Mouse (Mus musculus) frontal cortex, postnatal 14 days (tissue): ENCODE results near the gene Ube2n.

Source experiments
- DNase-seq, 2 experiments: peaks; one replicate each; pipeline ENCODE4 v3.0.0; 2022; ENCODE audit warnings: low spot score in 2 of 2

The Ube2n gene

GRCm38 (mm10) chr10:95559426-95559825 lies 44.5 kb downstream of the Ube2n start:
- DNase-seq, result no peak

- no peak for DNase-seq
These were observed 45.5 kb downstream of the Ube2n start for GRCm38 (mm10) chr10:95560394-95560983.

DNA sequence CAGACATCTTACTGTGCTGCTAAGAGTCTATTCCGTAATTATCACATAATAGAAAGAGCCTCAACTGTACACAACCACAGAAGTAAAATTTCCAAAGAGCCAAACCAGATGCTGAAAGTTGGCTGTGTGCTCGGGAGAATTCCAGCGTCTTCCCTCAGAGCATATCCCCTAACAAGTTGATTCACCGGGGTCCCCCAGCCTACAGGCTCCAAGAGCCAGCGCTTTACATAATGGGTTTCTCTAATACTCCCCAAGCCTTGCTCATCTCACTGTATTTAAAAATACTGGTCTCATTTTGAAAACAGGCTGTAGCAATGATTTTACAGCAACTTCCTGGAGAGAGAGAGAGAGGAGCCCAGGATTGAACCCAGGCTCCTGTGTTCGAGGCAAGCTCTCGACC lies 46.7 kb downstream of the Ube2n start:
- DNase-seq, result no peak

DNA sequence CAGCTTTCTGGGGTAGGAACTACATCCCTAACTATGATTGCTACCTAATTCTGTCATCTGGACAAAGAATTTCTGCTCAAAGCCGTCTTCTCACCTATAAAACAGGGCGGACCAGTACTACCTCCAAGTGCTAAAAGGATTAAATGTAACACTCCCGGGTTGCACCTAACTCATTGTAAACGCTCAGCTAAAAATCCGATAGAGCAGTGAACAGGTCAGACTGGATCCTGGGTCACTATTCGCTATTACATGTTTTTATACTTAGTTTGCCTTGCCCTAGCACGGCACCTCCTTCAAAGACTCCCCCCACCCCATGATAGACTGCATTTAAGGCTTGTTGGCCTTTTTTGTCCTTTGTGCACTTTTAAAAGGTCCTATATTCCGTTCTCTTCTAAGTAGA lies 47.5 kb downstream of the Ube2n start:
- DNase-seq, result no peak

- peak in 1 of 2 experiments; percentile 24 for DNase-seq
These were observed 48.2 kb downstream of the Ube2n start for GRCm38 (mm10) chr10:95562859-95563841.

GRCm38 (mm10) chr10:95563851-95564845 lies 49.2 kb downstream of the Ube2n start, which contains the start of gene Nudt4:
Gene Nudt4 (minus strand): TSS chr10:95564146.
- peak; percentile 65 to 72 for DNase-seq

DNA sequence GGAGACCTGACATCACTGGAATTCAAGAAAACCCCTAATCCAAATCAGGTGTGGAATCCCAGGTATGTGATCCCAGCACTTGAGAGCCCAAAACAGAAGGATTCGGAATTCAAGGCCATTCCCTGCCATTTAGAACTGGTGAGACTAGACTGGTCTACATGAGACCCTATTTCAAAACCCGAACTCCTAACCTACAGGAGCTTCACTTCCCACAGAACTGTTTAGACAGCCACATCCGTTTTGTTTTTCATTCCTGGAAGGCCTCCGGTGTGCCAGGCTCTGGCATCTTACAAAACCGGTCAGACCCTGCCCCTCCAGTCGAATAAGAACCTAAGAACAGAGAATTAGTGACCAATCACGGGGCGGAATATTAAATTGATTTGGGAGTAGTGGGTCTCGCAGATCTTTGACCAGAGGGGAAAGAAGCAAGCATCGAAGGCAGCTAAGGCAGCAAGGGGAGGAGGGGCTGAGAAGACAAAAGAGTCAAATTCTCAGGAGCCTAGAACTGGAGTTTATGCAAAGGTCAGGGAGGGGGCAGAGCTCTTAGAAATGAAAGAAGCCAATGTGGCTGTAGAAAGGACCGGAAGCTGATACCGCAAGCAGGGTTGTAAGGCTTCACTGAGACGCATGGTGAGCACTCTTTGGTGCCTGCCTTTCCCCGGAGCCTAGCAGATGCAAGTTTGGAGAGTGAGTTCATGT lies 50.4 kb downstream of the Ube2n start:
- DNase-seq, result no peak

DNA sequence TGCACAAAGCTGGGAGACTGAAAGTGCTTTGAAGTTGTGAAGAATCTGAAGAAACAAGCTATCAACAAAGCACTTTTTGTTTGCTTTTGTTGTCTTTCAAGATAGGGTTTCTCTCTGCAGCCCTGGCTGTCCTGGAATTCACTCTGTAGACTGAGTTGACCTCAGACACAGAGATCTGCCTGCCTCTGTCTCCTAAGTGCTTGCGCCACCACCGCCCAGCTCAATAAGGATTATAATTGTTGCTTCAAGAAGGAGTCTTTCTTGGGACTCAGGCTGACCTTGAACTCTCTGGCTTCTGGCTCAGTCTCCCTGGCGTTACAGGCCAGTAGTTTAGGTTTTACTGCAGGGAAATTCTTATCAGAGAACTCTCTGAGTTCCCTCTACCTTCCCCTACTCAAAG lies 51.8 kb downstream of the Ube2n start:
- DNase-seq, result no peak

GRCm38 (mm10) chr10:95567550-95567949 lies 52.6 kb downstream of the Ube2n start:
- no peak for DNase-seq

- no peak for DNase-seq
These were observed 53.1 kb downstream of the Ube2n start for GRCm38 (mm10) chr10:95568016-95568415.

DNA sequence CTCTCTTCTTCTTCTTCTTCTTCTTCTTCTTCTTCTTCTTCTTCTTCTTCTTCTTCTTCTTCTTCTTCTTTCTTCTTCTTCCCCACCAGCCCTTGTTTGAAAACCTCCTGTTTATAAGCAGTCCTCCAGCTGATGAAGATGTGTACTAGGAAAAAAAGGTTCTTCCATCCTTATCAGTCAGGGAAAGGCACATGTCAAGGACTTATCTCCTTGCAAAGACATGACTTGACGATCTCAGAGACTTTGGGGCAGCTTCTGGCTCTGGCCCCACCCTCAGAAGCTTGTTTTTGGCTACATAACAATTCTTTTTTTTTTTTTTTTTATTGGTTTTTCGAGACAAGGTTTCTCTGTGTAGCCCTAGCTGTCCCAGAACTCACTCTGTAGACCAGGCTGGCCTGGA lies 54.5 kb downstream of the Ube2n start:
- no peak for DNase-seq

GRCm38 (mm10) chr10:95574994-95575393 lies 60.0 kb downstream of the Ube2n start:
- DNase-seq, result no peak

- no peak for DNase-seq
These were observed 61.0 kb downstream of the Ube2n start for GRCm38 (mm10) chr10:95575839-95576380.

GRCm38 (mm10) chr10:95576876-95577566 lies 62.1 kb downstream of the Ube2n start:
- no peak for DNase-seq

DNA sequence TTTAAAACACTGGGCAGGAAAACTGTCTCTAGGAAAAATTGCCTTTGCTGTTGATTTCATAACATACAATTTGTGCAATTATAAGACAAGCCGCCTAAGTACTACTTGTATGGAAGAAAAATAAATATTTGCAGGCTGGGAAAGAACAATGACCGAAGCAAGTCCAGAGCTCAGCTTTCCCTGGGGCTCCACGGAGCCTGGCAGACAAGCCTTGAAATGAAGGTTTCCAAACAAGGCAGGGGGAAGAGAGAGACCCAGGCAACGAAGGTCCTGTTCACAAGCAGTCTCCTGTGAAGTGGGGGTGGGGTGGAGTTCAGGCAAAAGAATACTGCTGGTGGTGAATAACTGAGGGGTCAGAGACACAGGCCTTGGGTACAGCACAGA lies 62.6 kb downstream of the Ube2n start:
- DNase-seq, result no peak

DNA sequence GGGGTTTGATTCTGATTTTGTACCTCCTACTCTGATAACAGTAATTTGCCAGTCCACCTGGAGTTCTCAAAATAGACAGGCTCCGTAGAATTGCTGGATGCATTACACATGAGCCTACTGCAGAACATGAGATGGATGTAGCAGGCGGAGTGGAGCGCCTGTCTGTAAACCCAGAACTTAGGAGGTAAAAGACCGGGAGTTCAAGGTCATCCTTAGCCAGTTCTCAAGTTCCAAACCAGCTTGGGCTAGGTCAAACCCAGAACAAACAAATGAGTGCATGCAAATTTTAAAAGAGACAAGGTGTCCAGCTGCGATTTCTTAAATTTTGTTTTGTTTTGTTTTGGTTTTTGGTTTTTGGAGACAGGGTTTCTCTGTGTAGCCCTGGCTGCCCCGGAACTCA lies 70.6 kb downstream of the Ube2n start:
- DNase-seq, result no peak

DNA sequence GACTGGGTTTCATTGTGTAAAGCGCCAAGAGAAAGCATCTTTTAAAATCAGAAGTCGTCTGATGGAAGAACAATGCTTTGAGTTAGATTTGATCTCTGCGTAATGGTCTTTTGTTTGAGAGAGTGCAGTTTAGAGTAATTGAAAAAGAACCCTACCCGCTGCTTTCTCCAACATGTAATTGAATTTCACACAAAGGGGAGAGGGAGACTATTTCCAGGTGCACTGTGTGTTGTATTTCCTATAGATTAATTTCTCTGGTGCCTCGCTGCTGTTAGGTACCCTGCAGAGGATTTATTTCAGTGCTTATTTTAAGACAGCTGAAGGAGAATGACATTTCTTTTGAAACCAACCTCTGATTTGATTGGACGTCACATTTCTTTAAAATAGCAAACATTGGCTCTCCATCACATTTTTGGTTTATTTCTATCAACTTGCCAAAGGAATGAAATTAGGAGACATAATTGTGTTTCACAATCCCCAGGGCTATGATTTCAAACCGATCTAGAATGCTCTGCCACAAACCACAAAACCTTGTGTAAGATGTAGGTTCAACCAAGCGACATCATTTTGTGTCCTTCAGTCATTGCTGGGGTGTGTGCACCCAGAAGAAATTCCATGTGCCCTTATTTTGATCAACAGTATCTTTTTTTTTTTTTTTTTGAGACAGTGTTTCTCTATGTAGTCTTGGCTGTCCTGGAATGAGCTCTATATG lies 72.7 kb downstream of the Ube2n start:
- no peak for DNase-seq

- no peak for DNase-seq
These were observed 74.3 kb downstream of the Ube2n start for GRCm38 (mm10) chr10:95589196-95589595.

DNA sequence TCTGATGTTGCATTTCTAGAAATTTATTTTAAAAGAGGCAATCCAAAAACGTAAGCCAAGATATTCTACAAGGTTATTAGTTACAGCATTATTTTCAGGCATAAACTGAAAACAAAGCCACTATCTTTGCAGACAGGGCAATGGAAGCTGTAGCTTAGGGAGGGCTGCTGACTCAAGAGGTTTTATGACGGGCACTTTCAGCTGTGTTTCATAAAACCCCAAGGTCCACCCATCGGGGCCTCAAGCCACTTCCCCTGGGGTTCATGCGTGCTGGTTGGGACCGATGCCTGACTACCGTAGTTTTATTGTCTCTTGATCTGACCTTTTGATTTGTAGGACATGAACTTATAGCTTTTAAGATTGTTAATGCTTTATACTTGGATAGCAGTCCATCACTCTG lies 75.3 kb downstream of the Ube2n start:
- no peak for DNase-seq

DNA sequence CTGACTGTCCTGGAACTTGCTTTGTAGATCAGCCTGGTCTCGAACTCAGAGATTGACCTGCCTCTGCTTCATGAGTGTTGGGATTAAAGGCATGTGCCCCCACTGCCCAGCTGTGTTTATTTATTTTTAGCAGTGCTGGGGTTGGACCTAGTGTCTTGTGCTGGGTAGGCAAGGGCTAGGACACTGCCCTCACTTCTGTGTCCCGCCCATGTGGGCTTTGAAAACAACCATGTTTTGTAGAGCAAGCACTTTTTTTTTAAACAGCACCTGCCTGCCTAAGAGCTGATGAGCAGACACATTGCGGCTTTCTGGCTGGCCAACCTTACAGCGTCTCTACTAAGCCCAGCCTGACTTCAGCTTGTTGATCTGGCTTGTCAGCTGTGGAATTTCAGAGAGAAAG lies 76.3 kb downstream of the Ube2n start:
- no peak for DNase-seq
